Mouse (Mus musculus) cerebellum, adult 9-11 months (tissue): ENCODE data around the gene Lamp1.

ENCODE experiments used
- DNase-seq: peaks from one replicate; pipeline ENCODE4 v3.0.0; 2022

Gene Lamp1

GRCm38 (mm10) chr8:13202041-13202440, 43.1 kb downstream of the Lamp1 start:
- no peak for DNase-seq

GRCm38 (mm10) chr8:13202806-13203205, 43.8 kb downstream of the Lamp1 start:
- DNase-seq: no peak

GRCm38 (mm10) chr8:13203472-13203871, 44.5 kb downstream of the Lamp1 start:
- no peak for DNase-seq

- no peak for DNase-seq
Measured at GRCm38 (mm10) chr8:13204371-13205140, 45.6 kb downstream of the Lamp1 start.

GRCm38 (mm10) chr8:13205311-13205710, 46.4 kb downstream of the Lamp1 start:
- no peak for DNase-seq

- no peak for DNase-seq
Measured at GRCm38 (mm10) chr8:13206290-13206689, 47.3 kb downstream of the Lamp1 start.

- no peak for DNase-seq
Measured at GRCm38 (mm10) chr8:13208627-13209355, 49.8 kb downstream of the Lamp1 start.

- no peak for DNase-seq
Measured at GRCm38 (mm10) chr8:13209770-13210169, 50.8 kb downstream of the Lamp1 start.

GRCm38 (mm10) chr8:13213479-13214268, 54.7 kb downstream of the Lamp1 start:
- DNase-seq: peak; percentile 58

- no peak for DNase-seq
Measured at GRCm38 (mm10) chr8:13216386-13216785, 57.4 kb downstream of the Lamp1 start.

- no peak for DNase-seq
Measured at GRCm38 (mm10) chr8:13217093-13217492, 58.1 kb downstream of the Lamp1 start.

- DNase-seq: no peak
Measured at GRCm38 (mm10) chr8:13217986-13218385, 59.0 kb downstream of the Lamp1 start.

- DNase-seq: no peak
Measured at GRCm38 (mm10) chr8:13218441-13218840, 59.5 kb downstream of the Lamp1 start.

- DNase-seq: no peak
Measured at GRCm38 (mm10) chr8:13224426-13224825, 65.5 kb downstream of the Lamp1 start.
